Mouse (Mus musculus) cerebellum, adult 9-11 months (tissue): ENCODE results near the gene Tmem38b.

Source experiments
- DNase-seq: peaks from one replicate; pipeline ENCODE4 v3.0.0; 2022

Tmem38b gene

DNA sequence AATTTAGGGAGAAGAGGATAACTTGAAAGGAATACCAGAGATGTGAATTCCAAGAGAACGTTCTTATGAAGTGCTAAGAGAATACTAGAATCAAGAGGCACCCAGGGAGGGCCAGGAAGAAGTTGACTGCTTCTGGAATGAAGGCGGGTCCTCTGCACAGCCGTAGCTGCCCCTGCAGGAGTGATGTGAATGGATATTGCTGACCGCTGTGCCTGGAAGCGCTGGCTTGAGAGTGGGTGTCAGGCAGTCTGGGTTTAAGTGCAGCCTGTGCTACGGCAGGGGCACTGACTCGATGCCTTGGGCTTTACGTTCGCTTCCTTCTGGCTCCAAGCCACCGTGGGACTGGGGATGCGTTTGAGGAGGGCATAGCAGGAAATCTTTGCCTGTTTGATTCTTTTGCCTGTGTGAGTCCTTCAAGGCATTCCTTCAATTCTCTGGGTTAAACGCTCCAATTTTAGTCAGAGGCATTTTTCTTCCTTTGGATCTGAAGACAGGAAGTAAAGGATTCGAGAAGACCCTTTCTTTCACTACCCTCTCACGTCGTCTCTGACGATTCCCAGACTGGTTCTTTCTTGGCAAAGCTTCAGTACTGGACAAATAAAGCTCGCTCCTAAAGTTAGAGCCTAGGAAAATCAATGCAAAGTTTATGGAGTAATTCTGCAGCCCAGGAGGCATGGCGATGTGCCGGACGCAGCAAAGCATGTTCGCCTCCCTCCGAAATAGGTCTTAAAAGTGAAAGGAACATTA is 60.7 kb downstream of the Tmem38b start:
- DNase-seq = no peak

DNA sequence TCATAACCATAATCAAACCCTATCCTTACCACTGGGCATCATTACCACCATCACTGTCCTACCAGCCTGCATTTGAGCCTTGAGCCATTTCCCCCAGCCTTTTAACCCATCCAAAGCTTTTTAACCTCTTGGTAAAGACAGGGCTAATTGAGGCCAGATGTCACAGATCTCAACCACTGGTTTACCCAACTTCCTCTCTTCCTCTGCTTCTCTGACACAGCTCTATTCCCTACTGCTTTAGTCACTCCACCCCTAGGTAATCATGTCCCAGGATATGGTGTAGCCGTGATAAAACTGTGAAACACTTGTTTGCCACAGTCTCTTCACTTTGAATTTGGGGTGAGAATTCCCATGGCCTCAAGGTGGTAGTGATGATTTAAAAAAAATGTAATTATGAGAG is 69.5 kb downstream of the Tmem38b start:
- DNase-seq = no peak

DNA sequence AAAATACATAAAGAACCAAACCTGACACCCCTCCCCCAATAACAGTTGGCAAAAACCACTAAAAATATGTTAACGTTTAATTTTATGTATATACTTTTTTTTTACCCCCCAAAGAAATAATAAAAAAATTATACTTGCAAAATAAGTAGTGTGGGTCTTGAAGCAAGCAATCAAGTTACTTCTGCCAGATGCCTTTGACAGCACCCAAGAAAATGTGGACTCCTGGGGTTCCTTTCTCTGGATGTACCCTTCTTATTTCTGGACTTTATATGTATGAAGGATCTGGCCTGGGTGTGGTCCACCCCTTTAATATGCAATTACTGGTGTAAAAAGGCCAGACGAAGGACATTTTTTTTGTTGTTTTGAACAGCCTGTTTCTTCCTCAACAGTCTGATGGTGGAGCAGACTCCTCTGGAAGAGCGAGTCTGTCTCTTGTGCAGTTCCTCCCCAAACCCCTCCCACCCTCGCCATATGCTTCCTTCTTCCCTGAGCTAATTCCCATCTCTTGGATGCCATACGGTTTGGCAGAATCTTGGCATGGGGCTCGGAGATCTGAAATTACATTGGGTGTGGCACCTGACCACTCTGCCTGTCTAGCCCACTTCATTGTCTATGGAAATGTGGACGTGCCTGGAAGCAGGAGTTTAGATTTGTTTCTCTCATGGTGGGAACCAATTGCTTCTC is 70.4 kb downstream of the Tmem38b start:
- DNase-seq = no peak

DNA sequence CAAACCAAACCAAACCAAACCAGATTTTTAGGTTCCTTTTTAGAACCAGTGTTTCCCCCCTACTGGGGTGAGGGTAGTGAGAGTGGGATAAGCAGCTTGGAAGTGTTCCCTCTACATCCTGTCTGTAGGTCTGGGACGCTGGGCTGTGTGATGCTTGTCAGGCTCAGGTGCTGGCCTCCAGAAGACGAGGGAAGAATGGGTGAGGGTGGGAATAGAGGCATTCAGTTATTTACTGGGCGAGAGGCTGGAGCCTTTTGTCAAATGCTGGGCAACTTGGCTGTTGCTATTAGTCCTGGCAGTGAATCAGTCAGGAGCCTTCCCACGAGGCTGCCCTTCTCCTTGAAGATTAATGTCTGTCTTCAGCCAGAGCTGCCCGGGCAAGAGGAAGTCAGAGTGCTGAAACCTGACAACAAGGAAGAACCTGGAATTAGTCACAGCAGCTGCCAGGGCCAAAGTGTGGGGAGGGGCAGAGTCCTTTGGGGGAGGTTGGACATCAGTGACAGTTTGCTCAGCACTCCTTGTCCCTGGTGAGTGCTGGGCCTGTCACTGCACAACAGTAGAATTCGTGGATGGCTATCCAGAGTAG is 74.6 kb downstream of the Tmem38b start:
- DNase-seq = no peak

DNA sequence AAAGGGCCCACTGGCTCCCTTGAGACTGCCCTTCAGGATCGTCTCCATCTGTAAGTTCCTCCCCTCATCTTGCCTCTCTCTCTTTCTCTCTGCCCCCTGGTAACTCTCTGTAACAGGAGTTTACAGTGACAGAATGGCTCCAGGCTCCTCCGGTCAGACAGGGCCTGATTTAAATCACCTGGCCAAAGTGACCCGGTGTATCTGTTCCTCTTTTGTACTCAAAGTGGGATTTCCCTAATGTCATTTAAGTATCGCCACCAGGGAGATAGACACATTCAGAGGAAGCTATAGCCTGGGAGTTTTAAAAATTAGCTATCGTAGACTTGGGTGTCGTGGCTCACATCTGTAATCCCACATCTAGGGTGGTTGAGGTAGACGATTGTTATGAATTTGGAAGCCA is 78.5 kb downstream of the Tmem38b start:
- no peak for DNase-seq

DNA sequence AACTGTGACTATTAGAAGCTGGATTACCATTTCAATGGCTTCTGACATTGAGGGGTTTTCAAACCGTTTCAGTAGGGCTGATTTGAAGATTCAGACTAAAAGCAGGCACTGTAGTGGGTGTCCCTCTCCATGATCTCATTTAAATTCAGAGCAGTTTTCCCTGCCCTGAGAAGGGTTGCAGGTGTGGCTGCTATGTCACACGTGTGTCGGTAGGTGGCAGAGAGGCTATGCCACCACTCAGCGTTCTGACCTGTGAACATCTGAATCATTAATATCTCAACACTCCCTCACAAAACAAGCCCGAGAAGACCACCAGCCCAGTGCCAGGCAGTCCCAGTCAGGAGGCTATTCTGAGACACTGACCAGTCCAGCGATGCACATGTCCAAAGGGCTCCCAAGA is 79.7 kb downstream of the Tmem38b start:
- no peak for DNase-seq

DNA sequence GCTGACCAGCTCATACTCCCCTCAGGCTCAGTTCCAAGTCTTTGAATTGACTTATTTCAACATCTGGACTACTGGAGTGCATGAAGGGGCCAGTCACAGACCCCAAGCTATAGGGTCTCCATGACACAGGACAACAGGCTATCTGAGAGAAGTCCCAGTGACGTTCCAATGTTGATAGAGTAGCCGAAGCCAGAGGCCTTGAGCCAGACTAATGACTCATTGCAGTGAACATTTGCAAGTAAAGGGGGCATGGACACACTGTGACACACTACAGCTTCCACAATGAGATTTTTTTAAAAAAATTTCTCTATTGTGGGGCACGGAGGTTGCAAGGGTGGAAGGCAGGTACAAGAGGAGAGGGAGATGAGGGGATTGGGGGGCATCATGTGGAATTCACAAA is 81.2 kb downstream of the Tmem38b start:
- no peak for DNase-seq
